Mouse (Mus musculus) forebrain, postnatal 0 days (tissue): ENCODE results near the gene Ptpn12. TPM values are rescaled to one million over a fixed set of nuclear protein-coding genes. Genes with fewer than 3 reads are reported as not detected.

Experiments used
- ATAC-seq: fragments of 200-750 bp; cut with Nextera tagmentation; 2 replicates; pipeline ENCODE4 v1.8.0; 2017; ENCODE audit warnings: mild to moderate bottlenecking, moderate library complexity
- DNase-seq: peaks from one replicate; pipeline ENCODE4 v3.0.0-alpha.2; 2015
- H3K27ac ChIP-seq: fragments of 300-500 bp; sonication (generic); 2 replicates; pipeline ENCODE4 v1.5.1; 2014; ENCODE audit warnings: low read depth, mild to moderate bottlenecking, antibody characterized with exemption, low read length, moderate library complexity, mixed read lengths
- H3K27me3 ChIP-seq: fragments of 300-500 bp; sonication (generic); 2 replicates; pipeline ENCODE4 v1.6.1; 2014; ENCODE audit warnings: mild to moderate bottlenecking, low read length, mixed read lengths; ENCODE audit not compliant: insufficient read depth
- H3K36me3 ChIP-seq: fragments of 300-500 bp; sonication (generic); 2 replicates; pipeline ENCODE4 v1.6.1; 2014; ENCODE audit warnings: mild to moderate bottlenecking, moderate library complexity; ENCODE audit not compliant: insufficient read depth
- H3K4me1 ChIP-seq: fragments of 300-500 bp; sonication (generic); 2 replicates; pipeline ENCODE4 v1.6.1; 2014; ENCODE audit warnings: antibody characterized with exemption; ENCODE audit not compliant: insufficient read depth
- H3K4me2 ChIP-seq: fragments of 300-500 bp; sonication (generic); 2 replicates; pipeline ENCODE4 v1.6.1; 2014; ENCODE audit warnings: low read depth, mild to moderate bottlenecking, moderate library complexity
- H3K4me3 ChIP-seq: fragments of 300-500 bp; sonication (generic); 2 replicates; pipeline ENCODE4 v1.5.1; 2014; ENCODE audit warnings: low read depth, low read length, mixed read lengths
- H3K9ac ChIP-seq: fragments of 300-500 bp; sonication (generic); 2 replicates; pipeline ENCODE4 v1.6.1; 2014; ENCODE audit warnings: mild to moderate bottlenecking
- H3K9me3 ChIP-seq: fragments of 300-500 bp; sonication (generic); 2 replicates; pipeline ENCODE4 v1.6.1; 2016; ENCODE audit warnings: low read length
- CTCF ChIP-seq: sonication (generic); IDR thresholded peaks from 2 replicates; pipeline ENCODE4 v1.5.1; 2016; ENCODE audit warnings: antibody characterized with exemption, control low read depth, low read depth
- WGBS: fragments of 180-500 bp; shearing (Covaris S2); extraction: QIAGEN DNeasy Blood & Tissue Kit; methylation state at CpG from one replicate; pipeline ENCODE4 v1.1.7; 2014; 5-methylcytosine and 5-hydroxymethylcytosine counted together
- polyA plus RNA-seq: library from polyadenylated mRNA; unstranded; fragments of >200 nt; fragmentation: Nextera tagmentation; extraction: Ambion mirVana; gene quantifications from 2 replicates; pipeline ENCODE4 v1.2.1, GENCODE M21; 2015
- total RNA-seq: library from RNA; depleted of rRNA; stranded (reverse); fragments of >200 nt; gene quantifications from 2 replicates; pipeline ENCODE4 v1.2.3, GENCODE M21; 2014

Ptpn12 gene
- total and polyA plus RNA-seq, 2 experiments from 2014 or later, result 12.1 to 31.8 TPM

- Histone ChIP-seq H3K4me3 (peak overlapping the region; percentile 98), H3K4me2 (peak overlapping the region; percentile 62), H3K4me1 (peaks cover 13% of the 10 kb centered on the region), H3K27me3 (no peaks in the 10 kb centered on the region), H3K9me3 (no peaks in the 10 kb centered on the region), H3K9ac (peak overlapping the region; percentile 31; the same call in 1 of the 2 replicates), H3K27ac (no peak overlapping the region), H3K36me3 (no peaks in the 10 kb centered on the region)
- no peak for ATAC-seq
- DNase-seq, result no peak
- TF ChIP-seq CTCF, result no peak
- 62% methylated on average over 3 of the region's 3 CpGs for WGBS
These were observed 2.0 kb downstream of the Ptpn12 start for GRCm38 (mm10) chr5:21053571-21054307.

DNA sequence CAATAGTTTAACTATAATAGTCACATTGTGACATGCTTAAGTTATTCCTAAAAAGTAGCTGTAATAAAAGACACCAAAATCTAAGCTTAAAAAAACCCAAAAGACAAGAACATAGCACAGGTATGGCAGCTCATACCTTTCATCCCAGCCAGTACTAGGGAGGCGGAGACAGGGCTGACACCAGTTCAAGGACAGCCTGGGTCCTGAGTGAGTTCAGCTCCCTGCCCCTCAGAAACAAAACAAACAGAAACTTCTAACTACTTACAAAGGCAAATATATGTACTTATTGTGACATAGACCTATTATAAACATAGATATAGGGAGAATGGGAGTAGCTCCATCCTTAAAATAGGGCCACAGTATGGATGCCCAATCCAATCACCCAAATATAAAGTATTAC, 3.2 kb downstream of the Ptpn12 start:
- Histone ChIP-seq H3K4me2 (peak overlapping the region; percentile 23), H3K9ac (no peak overlapping the region), H3K27me3 (no peaks in the 10 kb centered on the region), H3K9me3 (no peaks in the 10 kb centered on the region), H3K36me3 (no peaks in the 10 kb centered on the region), H3K4me3 (no peak overlapping the region), H3K27ac (no peak overlapping the region), H3K4me1 (peaks cover 13% of the 10 kb centered on the region)
- WGBS, result 98% methylated on average over 1 of the region's 1 CpGs
- no peak for DNase-seq
- ATAC-seq, result no peak
- no peak for TF ChIP-seq CTCF

DNA sequence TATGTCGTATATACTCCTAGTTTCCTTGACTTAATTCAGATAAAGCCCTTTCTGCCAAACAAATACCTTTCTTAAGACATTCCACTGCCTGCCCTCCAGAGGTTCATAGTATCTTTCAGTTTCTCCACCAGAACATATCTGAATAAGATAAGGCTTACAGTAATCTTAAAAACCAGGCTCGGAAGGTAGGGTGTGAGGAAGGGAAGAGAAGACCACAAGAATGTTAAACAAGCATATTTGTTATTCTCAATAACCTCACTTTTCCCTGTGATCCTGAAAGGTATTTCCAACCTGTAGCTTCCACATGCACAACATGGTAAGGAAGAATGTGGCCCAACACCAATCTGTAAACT, 5.0 kb downstream of the Ptpn12 start:
- H3K4me2 ChIP-seq, result no peak overlapping the region
- 85% methylated on average over 2 of the region's 2 CpGs for WGBS

DNA sequence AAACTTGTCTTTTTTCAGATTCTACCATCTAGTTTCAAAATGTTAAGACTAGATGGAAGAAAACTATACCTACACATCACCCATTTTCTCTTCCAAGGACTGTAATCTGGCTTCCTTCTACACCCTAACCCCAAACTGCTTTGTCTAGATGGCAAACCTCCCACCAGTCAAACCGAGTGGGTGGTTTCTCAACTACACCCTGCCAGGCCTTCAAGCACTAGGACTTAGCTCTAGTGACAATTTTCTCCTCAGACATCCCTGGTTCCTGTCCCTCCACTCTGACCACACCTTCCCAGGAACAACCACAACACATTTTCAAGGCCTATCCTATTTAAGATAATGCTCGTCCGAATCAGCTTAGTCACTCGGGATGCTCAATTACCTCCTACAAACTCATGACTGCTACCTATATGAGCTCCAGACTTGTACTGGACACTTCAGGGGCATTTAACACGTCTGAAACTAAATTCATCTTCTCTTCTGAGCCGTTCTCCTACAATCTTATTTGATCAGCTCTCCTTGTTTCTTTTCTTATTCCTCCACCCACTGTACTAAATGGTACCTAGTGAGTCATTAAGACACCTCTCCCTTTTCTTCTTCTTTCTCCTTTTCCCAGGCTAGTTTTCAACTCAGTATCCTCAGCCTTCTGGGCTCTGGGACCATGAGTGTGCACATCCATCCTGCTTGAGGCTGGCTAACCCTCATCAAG, 5.5 kb downstream of the Ptpn12 start:
- no peak overlapping the region for H3K4me2 ChIP-seq
- H3K36me3 ChIP-seq, result no peaks in the 10 kb centered on the region
- no peak overlapping the region for H3K27ac ChIP-seq
- peaks cover 13% of the 10 kb centered on the region for H3K4me1 ChIP-seq
- no peak for TF ChIP-seq CTCF
- H3K9ac ChIP-seq, result no peak overlapping the region
- no peak for ATAC-seq
- DNase-seq, result no peak
- 95% methylated on average over 6 of the region's 6 CpGs for WGBS
- H3K27me3 ChIP-seq, result no peaks in the 10 kb centered on the region
- no peaks in the 10 kb centered on the region for H3K9me3 ChIP-seq
- no peak overlapping the region for H3K4me3 ChIP-seq

More for the DNA sequence above, 5.0 kb downstream of the Ptpn12 start:
- H3K9me3 ChIP-seq, result no peaks in the 10 kb centered on the region
- H3K4me1 ChIP-seq, result peaks cover 13% of the 10 kb centered on the region
- no peak overlapping the region for H3K27ac ChIP-seq
- no peak overlapping the region for H3K4me3 ChIP-seq
- DNase-seq (no peak), ATAC-seq (no peak)
- TF ChIP-seq CTCF, result no peak
- H3K27me3 ChIP-seq, result no peaks in the 10 kb centered on the region
- no peak overlapping the region for H3K9ac ChIP-seq
- no peaks in the 10 kb centered on the region for H3K36me3 ChIP-seq

DNA sequence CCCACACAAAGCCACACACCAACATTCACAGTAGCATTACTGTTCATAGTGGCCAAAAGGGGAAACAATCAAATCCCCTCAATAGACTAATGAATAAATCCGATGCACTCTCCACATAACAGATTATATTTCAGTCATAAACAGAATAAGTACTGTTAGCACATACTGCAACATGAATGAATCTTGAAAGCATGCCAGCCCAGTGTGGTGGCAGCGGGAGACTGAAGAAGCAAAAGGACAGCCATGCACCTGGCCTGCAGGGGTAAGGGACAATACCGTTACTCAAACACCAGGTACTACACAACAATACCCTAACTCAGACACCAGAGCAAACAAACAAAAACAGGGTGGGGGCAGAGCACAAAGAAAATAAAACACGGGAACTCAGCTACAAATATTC, 6.7 kb downstream of the Ptpn12 start:
- no peak for TF ChIP-seq CTCF

GRCm38 (mm10) chr5:21047114-21047513, 8.6 kb downstream of the Ptpn12 start:
- 89% methylated on average over 4 of the region's 4 CpGs for WGBS
- DNase-seq, result no peak
- TF ChIP-seq CTCF, result no peak

More for the DNA sequence above, 6.7 kb downstream of the Ptpn12 start:
- Histone ChIP-seq H3K9me3 (no peaks in the 10 kb centered on the region), H3K4me3 (no peak overlapping the region), H3K27me3 (no peaks in the 10 kb centered on the region), H3K4me2 (no peak overlapping the region), H3K4me1 (peaks cover 13% of the 10 kb centered on the region), H3K27ac (no peak overlapping the region), H3K9ac (no peak overlapping the region), H3K36me3 (no peaks in the 10 kb centered on the region)
- no peak for ATAC-seq
- DNase-seq, result no peak
- 75% methylated on average over 4 of the region's 4 CpGs for WGBS

More at GRCm38 (mm10) chr5:21047114-21047513, 8.6 kb downstream of the Ptpn12 start:
- Histone ChIP-seq H3K9ac (no peak overlapping the region), H3K36me3 (no peaks in the 10 kb centered on the region), H3K27ac (no peak overlapping the region), H3K4me1 (no peaks in the 10 kb centered on the region), H3K9me3 (no peaks in the 10 kb centered on the region), H3K27me3 (no peaks in the 10 kb centered on the region), H3K4me2 (no peak overlapping the region), H3K4me3 (no peak overlapping the region)
- ATAC-seq, result no peak
